Mouse (Mus musculus) ES-Bruce4 (cell line): ENCODE results near the gene Atpif1.

Experiments
- CTCF ChIP-seq: IDR thresholded peaks from one replicate; pipeline ENCODE4 v1.8.1; 2011; ENCODE audit warnings: low read depth, low read length
- POLR2A ChIP-seq: IDR thresholded peaks from one replicate; pipeline ENCODE4 v1.8.1; 2011; ENCODE audit warnings: low read length; ENCODE audit not compliant: insufficient read depth

DNA sequence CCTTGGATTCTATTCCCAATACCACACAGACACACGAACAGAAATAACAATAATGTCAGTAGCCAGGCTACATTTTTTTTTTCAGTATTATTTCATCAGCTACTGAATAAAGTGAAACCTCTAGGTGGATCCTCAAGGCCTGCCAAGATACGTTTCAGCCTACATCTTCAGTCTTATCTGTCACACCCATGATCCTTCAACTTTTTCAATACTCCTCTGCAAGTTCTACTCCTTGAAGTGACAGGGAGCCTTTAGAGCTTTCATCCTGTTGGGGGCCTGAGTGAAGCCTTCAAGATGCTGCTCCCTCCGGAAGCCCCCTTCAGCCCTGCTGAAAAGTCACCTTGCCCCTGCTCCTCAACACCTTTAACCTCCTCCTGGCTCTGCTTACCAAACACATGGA, 21.4 kb downstream of the Atpif1 start:
- TF ChIP-seq POLR2A (no peak), CTCF (no peak)
